Mouse (Mus musculus) frontal cortex, adult 2 months (tissue): ENCODE results near the gene Tas1r3. TPM values are rescaled to one million over a fixed set of nuclear protein-coding genes. Genes with fewer than 3 reads are reported as not detected.

Experiments used
- DNase-seq, 2 experiments: peaks; one replicate each; pipeline ENCODE4 v3.0.0; 2022; ENCODE audit warnings: low spot score in 1 of 2; ENCODE audit errors: extremely low spot score in 1 of 2
- polyA plus RNA-seq: library from polyadenylated mRNA; depleted of rRNA; stranded (reverse); fragments of >200 nt; gene quantifications from 2 replicates; pipeline ENCODE4 v1.2.3, GENCODE M21; 2012; rRNA removed

Tas1r3 gene
- 0.36 and 0.38 TPM in 2 replicates for polyA plus RNA-seq

GRCm38 (mm10) chr4:155863001-155863400 lies at the start of gene Tas1r3:
Gene Tas1r3, minus strand, starts transcription at chr4:155863362.
- no peak for DNase-seq

GRCm38 (mm10) chr4:155908751-155909150 lies 45.6 kb upstream of the Tas1r3 start:
- no peak for DNase-seq

DNA sequence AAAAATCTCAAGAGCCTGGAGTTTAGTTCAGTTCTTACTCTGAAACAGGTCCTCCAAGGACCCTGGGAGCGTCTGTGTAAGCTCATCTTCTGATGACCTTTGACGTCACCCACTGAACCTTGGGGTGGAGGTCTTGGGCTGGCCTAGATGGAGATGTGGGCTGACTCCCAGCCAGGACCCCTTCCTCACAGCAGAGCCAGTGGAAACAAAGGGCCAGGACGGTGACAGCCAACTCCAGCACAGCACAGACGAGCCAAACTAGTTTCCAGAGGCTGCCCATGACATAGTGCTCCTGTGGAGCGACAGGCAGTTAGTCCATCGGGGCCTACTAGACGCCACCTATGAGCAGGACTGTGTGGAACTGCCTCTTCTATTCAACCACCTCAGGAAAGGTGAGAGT lies 45.1 kb upstream of the Tas1r3 start:
- DNase-seq, result no peak

DNA sequence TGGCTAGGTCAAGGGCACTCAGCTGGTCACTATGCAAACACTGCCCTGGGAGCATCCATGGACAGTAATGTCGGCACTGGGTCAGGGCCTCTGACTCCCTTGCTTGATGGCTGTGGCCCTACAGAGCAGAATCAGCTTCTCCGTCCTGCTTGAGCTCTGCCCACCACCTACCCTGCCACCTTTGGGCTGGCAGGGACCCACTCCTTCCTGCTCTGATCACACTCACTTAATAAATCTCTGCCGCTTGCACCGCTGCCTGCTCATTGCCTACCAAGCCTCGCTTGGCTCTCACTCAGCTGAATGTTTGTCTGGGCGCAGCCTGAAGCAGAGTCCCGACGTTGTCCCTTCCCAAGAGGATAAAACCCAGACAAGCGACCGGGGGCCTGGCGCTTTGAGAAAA lies 43.8 kb upstream of the Tas1r3 start:
- no peak for DNase-seq

DNA sequence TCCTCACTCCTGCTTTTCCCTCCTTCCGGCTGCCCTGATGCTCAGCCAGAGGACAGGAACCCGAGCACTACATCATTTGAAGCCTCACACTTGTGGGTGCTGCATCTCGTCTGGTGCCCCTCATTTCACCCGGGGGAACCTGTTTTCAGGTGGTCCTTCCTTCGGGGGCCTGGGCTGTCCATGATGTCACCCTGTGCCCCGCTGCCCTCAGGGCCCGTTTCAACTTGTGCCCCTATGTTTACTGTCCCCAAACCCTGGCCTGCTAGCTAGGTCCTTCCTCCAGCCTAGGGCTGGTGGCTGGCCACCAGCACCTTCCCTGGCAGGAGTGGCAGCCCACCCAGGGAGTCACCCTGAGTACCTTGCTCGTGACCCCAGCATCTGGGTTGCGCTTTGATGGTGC lies 43.0 kb upstream of the Tas1r3 start:
- no peak for DNase-seq

- no peak for DNase-seq
Measured at GRCm38 (mm10) chr4:155905634-155906033, 42.5 kb upstream of the Tas1r3 start.

- DNase-seq, result no peak
Measured at GRCm38 (mm10) chr4:155904318-155905102, 41.3 kb upstream of the Tas1r3 start.

DNA sequence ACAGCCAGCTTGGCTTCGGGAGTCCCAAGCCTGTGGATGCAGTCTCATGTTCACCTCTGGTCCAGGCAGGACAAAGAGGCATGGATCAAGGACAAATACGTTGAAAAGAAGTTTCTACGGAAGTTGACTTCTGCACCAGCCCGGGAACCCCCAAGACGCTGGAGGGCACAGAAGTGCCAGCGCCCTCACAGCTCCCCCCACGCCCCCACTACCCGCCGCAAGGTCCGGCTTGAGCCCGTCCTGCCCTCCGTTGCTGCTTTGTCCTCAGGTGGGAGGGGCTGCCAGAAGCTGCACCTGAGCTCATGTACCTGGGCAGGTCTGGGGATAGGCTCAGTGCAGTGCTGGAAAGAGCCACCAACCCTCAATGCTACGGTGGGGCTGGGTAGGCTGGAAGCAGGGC lies 40.1 kb upstream of the Tas1r3 start:
- DNase-seq, result no peak

GRCm38 (mm10) chr4:155901205-155901604 lies 38.0 kb upstream of the Tas1r3 start:
- DNase-seq, result peak in 1 of 2 experiments; percentile 53

GRCm38 (mm10) chr4:155899355-155899754 lies 36.2 kb upstream of the Tas1r3 start:
- DNase-seq, result no peak

GRCm38 (mm10) chr4:155898318-155898717 lies 35.2 kb upstream of the Tas1r3 start:
- DNase-seq, result no peak

DNA sequence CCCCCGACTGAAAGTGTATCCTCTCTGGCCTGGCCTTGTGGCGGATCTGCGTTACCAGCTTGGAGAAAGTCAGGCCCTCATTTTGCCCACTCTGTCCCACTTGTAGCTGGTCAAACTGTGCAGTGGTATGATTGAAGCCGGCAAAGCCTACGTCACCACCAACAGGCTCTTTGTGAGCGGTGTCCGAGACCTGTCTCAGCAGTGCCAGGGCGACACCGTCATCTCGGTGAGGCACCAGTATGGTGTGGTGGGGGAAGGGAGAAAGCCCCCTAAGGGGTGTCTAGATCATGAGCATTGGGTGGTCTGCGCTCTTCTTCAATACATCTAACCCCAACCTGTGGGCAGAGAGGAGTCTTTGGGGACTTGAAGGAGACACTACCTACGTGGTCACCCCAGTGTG lies 33.3 kb upstream of the Tas1r3 start:
- peak in 1 of 2 experiments; percentile 1 for DNase-seq

- DNase-seq, result peak in 1 of 2 experiments; percentile 1
Measured at GRCm38 (mm10) chr4:155895826-155896225, 32.7 kb upstream of the Tas1r3 start.

DNA sequence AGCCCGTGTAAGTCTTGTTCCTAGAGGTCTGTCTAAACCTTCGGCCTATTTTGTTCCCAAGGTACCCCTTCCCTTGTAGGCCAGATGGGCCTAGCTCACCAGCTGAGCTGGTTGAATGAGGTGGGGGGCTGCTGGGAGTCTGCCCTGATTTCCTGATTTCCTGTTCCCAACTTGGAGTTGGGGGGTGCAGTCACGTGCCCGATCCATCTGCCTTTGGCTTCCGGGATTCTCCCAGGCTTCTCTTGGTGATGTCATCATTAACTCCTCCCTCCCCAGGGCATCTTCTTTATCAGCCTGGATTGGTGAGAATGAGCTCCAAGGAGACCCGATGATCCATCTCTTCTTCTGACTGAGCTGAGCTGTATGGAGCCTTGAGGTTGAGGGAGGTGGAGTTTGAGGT lies 32.1 kb upstream of the Tas1r3 start:
- DNase-seq, result peak; percentile 80 to 88

- DNase-seq, result peak; percentile 50 to 85
Measured at GRCm38 (mm10) chr4:155894311-155894881, 31.2 kb upstream of the Tas1r3 start.

DNA sequence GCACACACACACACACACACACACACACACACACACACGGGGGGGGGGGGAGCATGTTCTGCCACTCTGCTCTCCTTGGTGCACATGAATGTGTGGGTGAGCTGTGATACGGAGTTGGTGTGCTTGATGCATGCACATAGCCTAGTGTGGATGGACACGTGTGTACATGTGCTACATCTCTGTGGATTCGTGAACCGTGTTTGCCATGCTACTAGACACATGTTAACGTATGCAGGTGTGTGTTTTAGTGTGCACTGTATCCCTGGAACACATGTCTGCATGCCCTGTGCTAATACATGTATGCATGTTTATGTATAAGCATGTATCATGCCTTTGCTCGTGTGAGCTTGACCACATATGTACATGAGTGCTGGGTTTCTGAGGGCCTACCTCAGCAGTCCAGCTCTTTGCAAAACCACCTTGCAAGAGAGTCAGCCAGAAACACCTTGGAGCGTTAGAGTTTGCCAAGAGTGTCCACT lies 30.1 kb upstream of the Tas1r3 start:
- peak in 1 of 2 experiments; percentile 3 for DNase-seq

DNA sequence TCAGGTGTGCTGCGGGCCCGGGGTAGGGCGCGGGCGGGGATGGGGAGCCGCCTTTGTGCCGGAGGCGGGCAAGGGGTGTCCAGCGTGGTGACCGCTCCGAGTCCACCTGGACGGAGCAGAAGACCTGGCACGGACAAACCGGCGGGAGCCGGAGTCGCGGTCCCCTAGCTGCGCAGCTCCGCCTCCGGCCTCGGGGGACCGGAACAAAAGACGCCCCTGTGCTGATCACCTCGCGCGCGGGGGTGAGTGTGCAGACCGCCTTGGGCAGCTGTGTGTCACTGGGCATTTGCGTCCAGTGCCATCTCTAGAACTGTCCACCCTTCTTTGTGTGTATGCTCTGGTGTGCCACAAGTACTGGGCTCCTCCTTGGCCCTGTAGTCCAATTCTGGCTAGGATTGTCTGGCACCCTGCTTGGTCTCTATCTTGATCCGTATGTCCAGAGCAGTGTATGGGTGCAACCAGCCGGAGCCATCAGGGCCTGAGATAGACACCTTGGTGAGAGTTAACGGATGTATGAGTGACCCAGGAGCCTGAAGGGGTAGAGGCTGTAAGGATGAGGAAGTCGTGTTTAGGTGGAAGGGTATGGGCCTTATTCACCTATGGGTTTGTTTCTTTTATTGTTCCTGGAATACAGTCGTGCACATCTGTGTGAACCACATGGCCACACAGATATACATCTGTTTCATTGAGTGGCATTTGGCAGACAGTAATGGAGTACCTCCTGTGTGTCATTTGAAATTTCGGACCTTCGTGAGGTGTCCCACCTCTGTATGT lies 29.5 kb upstream of the Tas1r3 start:
- DNase-seq, result no peak

DNA sequence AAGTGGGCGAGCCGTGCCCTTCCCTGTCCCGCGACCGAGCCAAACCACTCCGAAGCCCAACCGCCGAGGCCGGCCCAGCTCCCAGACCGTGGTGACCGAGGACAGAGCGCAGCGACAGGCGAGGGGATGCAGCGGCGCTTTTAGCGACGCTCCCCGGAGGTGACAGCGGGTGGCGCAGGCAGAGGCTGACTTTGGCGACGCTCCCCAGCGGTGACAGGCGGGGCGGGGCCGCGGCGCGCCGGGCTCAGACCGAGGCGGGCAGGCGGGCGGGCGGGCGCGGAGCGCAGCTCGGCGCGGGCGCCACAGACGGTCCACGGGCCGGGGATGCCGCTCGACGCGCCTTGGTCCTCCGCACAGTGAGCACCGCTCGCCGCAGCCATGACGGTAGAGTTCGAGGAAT lies 28.9 kb upstream of the Tas1r3 start:
- peak in 1 of 2 experiments; percentile 80 for DNase-seq

DNA sequence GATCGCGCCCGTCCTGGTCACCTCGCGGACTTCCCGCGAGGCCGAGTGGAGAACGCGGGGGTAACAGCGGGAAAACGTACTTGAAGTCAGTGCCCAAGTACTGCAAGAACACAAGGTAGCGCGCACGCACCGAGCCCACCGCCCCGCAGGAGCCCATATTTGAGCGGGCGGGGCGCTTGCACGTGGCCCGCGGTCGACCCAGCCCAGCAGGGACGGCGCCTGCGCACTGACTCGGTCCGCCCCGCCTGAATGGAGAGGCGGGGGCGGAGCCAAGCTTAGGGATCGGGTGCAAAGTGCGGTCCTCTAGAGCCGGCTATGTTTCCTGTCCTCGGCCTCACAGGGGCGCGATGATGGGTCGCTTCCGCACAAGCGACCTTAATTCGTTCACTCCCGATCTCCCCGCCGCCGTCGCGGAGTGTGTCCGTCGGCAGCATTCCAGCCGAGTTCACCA lies 28.4 kb upstream of the Tas1r3 start, which contains the start of the genes Pusl1 and Acap3:
Pusl1 (minus strand) TSS at position 231 of the 451 bp plus-strand sequence.
Acap3 (plus strand) TSS at position 272 of the 451 bp plus-strand sequence.
- DNase-seq, result peak; percentile 90 to 98

- no peak for DNase-seq
Measured at GRCm38 (mm10) chr4:155891011-155891471, 27.9 kb upstream of the Tas1r3 start.

- DNase-seq, result no peak
Measured at GRCm38 (mm10) chr4:155889316-155889715, 26.2 kb upstream of the Tas1r3 start.
